Mouse (Mus musculus) ovary, postnatal 10 days (tissue): ENCODE results near the gene Elp5.
"Not testable (repeated sequence)": the region's sequence is repeated elsewhere in the genome, so short reads cannot be mapped to it uniquely, and the experiment has no call there.

Source experiments
- DNase-seq: peaks from one replicate; pipeline ENCODE4 v3.0.0; 2022; ENCODE audit warnings: low spot score

Gene Elp5

DNA sequence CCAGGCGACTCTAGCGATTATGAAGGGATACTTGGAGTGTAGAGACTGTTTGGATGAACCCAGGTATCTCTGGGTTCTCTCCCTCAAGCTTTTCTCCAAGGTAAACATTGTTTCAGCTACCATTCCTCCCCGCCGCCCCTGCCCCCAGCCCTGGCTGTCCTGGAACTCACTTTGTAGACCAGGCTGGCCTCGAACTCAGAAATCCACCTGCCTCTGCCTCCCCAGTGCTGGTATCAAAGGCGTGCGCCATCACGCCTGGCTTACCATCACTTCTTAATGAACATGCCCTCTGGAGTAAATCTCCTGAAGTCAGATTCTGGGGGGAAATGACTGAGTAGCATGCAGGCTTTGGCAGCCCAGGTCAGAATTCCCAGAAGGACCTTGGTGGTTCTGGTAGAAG lies at the start of gene Elp5:
Elp5 (minus strand) TSS at position 293 of the 400 bp plus-strand sequence.
- no peak for DNase-seq

DNA sequence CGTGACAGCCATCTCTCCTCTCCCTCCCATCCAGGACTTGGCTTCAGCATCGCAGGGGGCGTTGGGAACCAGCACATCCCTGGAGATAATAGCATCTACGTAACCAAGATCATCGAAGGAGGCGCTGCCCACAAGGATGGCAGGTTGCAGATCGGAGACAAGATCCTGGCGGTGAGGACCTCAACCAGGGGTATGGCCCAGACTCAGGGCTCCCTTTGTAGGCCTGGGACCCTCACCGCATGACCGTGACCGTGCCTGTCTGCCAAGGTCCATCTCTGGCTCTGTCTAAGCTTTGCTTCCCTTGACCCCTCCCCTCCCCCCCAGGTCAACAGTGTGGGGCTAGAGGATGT lies 49.0 kb upstream of the Elp5 start:
- no peak for DNase-seq

DNA sequence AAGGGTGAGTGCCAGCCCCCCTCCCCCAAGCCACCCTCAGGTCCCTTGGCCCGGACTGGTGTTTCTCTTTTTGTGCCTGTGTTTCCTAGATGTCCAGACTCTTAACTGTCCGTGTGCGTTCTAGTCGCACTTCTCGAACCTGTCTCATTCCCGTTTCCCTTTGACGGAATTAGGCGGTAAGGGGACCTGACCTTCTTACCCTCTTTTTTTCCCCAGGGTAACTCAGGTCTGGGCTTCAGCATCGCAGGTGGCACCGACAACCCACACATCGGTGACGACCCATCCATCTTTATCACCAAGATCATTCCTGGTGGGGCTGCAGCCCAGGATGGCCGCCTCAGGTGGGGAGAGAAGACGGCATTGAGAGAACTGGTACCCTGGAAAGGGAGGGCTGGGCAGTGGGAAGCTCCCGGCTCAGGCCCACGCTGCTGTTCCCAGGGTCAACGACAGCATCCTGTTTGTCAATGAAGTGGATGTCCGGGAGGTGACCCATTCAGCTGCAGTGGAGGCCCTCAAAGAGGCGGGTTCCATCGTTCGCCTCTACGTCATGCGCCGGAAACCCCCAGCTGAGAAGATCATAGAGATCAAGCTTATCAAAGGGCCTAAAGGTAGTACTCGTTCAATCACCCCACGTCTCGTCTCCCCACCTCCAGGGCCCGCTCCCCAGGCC lies 48.5 kb upstream of the Elp5 start:
- DNase-seq, result no peak

DNA sequence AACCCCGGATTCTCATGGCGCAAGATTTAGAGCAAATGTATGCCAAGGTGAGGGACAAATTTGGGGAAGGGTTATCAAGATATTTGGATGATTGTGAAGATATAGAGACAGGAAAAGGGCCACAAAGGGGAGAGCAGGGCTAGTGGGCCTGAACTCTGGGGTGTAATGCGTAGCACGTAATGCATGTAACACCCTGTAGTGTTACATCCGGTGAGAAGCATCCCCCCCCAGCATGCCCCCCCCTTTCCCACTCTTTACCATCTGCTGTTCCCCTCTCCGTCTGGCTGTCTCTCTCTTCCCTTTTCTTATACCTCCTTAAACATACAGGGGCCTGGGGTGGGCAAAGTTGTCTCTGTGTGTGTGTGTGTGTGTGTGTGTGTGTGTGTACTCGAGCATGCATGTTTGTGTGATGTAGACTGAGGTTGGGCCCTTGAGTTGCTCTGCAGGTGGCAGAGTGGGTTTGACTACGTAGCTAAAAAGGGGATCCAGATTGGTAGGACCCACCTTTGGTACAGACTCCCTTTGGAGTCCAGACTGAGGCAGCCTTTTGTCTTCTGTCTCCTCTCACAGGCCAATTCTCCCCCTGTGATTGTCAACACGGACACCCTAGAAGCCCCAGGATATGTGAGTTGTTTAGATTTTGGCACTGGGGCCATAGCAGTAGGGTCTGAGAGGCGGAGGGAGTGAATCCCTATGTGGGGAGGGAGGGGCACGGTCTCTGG lies 47.7 kb upstream of the Elp5 start:
- no peak for DNase-seq

DNA sequence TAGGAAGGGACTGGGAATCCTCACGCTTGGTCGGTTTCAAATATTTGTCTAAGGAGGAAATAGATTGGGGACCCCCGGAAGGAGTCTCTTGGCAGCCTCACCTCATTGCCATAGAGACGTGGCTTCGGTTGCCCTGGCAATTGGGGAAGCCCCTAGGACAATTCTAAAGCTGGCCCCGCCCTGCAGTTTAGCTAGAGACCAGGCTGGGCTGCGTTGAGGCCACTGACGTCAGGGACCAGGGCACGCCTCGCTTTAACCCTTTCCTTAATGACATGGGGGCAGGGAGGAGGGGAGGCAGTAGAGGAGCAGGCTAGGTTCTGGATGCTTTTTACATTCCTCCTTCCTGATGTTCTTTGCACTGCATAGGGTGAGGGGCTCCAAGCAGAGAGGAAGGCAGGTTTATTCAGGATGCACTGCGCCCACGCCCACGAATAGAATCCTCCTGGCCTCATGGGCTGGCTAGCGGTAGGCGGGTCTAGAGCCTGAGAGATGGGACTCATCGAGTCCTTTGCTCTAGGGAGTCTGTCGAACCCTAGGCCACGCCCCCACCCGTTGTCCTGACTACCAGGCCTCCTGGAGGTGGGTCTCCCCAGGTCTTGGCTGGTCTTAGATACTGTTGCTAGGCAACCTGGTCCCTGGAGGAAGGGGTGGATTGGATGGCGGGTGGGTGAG lies 46.9 kb upstream of the Elp5 start:
- no peak for DNase-seq

DNA sequence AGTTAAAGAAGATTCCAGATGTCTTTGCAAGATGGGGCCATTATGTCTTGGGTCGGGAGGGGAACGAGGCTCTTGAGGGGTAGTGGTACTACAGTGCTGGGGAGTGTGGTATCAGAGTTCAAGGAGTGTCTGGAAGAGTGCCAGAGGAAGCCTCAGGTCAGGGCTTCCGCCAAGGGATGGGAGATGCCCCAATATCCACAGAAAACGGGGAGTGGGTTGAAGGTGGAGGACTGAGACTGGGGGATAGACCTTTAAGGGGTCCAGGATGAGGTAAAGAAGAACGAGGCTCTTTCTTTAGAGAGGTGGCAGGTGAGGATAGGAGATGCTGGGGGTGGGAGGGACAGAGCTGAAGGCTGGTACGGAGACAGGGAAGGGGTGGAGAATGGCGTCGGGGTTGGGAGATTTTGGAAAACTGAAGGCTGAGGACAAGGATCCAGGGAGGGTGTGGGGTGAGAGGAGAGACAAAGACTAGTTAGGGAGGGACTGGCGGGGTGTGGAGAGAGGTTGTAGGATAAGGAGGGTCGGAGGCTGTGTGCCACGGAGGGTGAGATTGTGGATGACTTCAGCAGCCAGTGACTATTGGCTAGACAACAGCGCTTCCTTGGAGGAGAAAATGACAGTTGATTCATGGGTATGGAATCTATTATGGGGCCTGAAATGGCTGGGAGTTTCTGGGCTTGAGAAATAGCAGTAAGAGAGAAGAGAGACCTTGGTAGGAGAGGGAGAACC lies 46.2 kb upstream of the Elp5 start:
- no peak for DNase-seq

DNA sequence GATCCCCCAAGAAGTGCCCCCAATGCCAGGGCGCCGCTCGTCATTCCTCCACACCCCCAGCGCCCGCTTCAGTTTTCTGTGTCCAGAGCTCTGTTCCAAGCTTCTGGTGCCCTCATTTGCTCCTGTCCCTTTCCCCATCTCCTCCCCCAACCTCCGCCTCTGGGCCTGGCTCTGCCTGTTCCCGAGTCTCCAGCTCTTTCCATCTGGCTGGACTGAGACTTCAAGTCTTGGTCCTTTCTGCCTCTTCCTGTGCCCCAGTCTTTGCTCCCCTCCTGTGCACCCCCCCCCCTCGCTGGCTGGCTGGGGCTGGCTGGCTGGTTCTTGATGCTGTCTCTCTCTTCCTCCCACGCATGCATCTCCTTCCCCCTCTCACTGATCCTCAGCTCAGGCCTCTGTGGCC lies 45.1 kb upstream of the Elp5 start:
- DNase-seq, result no peak

DNA sequence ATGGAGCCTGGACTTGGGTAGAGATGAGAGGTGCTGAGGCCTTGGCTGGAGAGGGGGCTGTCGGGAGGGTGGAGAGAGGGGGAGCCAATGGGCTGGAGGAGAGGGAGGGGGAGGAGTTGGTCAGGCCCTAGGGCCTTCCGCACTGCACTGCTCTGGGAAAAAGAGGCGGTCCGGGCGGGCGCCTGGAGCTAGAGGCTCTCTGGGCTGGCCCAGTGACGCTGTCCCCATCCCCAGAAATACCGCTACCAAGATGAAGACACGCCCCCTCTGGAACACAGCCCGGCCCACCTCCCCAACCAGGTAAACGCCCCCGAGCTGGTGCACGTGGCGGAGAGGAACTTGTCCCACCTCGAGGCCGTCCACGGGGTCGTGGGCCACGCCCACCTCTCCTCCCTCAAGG lies 44.4 kb upstream of the Elp5 start:
- DNase-seq, result no peak

DNA sequence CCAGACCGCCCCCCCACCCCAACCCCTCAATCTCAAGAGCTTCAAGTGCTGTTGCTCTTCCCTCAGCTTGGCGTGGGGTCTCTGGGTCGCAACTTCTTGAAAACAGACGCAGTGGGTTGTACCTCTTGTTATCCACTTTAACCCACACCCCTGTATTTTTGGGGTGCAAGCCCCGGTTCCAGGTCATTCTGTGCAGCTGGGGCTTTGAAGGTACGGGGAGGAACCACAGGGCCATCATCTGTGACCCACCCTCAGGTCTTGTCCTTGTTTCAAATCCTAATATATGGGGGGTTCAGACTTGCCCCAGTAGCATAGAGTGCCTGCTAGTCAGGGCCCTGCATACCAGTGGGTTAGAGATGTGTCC lies 41.8 kb upstream of the Elp5 start:
- no peak for DNase-seq

DNA sequence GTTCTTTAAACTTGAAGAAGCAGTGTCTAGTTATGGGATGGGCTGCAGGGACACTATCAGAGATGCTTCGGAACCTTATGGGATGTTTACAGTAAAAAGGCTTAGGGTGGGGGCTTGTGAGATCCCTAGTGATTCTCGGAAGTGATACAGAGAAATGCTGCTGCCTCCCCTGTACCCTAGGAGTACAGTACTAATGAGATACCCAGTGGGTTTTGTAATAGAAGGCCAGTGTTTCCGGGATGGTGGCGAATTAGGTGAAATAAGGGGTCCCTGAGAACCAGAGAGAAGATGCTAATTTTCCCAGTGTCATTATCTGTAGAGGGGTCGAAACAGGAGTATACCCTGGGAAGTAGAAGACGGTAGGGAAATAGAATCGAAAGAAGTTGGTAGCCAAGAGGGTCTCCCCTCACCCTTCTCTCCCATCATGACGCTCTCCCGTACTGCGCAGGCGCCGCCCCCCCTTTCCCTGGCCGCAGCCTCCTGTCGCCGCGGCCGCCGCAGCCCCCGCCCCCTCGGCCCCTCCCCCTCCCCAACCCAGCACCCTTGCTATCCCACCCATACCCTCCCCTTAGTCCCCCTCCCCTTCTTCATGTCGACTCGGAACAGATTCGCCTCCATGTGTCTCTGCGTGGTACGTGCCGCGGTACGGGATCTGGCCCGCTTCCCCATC lies 41.3 kb upstream of the Elp5 start:
- no peak for DNase-seq

DNA sequence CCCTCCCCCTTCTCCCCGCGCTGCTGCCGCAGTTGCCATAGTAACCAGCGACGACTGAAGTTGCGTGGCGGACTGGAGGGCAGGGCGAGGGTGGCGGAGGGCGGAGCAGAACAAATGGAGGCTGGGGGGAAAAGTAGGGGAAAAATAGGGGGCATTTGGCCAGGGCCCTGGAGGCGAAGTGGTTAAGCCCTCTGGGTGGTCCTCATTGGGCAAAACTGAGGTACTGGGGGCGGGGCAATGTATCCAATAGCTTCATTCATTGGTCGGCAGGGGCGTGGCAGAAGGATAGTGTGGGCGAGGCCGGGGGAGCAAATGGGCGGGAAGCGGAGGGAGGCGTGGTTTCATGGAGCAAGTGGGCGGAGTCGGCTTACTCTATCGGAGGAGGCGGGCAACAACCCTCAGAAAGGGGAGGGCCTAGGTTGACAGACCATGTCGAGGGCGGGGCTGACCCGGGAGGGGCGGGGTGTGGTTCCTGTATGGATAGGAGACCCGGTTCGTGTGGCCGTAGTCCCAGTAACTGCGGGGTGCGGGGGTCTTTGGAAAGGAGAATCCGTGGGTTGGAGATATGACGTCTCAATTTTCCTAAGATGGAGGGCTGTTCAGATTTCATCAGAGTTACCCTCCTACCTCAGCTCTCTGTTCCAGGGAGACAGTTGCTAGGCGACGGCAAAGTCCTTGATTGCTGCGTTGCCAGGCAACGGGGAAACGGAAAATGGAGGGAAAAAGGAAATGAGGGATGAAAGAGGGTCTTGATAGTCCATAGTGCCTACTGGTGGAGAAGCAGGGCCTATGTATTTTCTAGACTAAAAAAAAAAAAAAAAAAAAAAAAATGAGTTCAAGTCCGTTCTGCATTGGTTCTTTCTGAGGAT lies 39.2 kb upstream of the Elp5 start:
- peak; percentile 86 for DNase-seq

DNA sequence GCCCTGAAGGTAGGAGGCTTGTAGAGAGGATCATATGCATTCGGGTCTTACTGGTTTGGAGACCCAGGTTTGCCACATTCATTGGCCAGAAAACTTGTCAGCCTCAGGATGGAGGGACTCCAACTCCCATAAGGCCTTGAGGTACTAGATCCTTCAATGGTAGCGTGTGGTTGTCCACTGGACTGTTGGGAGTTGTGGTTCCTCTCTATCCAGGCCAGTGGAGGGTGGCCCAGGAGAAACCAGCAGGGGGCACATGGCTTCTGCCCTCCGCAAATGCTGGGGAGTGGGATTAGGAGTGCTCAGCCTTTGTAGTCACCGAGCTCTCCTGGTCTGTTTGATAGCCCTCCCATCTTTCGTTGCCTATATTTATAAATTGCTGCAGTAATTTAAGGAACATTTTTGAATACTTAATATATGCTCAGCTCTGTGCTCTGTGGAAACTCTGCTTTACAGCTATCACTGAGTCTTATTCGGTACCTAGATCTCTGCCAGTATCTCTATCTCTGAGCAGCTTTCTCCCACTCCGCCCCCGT lies 38.5 kb upstream of the Elp5 start:
- DNase-seq, result peak; percentile 35

DNA sequence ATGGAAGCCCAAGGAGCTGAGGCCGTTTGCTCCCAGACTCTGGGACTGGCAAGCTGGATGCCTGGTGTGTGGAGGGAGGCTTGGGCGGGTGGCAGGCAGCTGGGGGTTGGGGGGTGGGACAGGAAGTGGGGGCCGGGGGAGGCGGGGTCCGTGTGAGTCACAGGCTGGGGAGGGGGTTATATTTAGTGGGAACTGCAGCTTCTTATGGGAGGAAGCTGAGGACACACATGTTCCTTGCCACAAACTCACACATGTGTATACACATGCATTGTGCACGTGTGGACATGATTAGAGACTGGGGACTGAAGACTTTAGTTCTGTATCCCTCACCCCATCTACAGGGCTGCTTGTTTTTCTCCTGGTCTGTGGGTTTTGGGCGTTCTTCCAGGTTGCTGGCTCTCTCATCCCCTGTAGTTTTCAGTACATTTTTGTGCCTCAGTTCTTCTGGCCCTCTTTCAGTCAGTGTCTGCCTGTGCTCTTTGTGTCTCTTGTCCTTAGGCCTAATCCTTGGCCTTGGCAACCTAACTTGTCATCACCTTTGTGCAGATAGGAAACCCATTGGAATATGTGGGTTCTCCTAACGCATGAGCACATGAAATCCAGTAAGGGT lies 37.8 kb upstream of the Elp5 start:
- no peak for DNase-seq

DNA sequence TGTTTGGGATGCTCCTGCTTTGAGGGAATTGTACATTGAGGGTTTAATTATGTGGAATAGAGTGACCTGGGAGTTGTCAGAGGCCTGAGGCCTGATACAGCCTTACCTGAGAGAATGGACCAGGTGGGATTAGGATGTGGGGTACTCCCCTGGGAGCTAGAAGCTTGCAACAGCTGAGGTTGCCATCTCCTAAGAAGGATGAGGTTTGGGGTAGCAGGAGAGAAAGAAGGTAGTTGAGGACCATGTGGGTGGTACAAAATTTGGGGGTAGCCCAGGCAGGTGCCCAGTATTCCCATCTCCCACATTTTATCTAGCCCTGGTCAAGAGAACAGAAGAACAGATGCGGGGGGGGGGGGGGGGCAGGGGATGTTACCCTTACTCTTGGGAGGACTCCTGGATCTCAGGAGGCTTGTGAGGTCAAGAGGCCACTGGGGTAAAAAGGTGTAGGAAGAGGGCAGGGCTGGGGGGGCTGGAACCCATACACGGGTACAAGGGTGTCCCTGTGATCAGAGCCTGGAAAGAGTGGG lies 37.2 kb upstream of the Elp5 start:
- no peak for DNase-seq

DNA sequence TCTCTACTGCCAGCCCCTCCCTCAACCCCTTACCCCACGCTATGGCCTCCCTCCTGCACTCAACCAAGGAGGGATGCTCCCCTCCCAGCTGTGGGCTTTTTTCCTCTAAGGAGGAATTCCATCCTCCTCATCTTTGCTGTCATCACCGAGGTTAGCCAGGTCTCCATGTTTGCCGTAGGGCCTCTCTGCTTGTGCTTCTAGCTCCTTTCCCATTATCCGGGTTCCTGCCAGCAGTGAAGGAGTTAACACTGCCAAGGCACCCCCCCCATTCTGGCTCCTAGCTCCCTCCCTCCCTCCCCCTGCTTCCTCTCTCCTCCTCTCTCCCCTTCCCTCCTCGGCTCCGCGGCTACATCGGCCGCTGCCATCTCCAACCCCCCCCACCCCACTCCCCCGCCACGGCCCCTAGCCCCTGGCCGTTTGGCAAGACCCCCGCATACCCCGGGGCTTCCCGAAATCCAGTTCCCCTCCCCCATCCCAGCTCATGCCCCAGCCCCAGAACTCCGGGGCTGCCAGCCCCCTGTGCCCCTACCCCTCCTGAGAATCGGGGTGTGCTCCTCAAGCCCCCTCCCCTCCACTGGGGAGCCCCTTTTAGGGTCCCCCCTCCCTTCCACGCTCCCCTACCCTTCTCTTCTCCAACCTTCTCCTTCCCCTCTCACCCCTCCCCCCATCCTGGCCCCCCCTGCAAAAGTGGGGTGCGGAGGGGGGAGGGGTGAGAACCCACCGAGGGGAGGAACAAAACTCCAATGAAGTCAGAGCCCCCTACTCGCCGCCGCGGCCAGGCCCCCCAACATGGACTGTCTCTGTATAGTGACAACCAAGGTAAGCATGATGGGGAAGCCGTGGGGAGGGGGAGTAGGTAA lies 36.0 kb upstream of the Elp5 start:
- DNase-seq, result no peak

DNA sequence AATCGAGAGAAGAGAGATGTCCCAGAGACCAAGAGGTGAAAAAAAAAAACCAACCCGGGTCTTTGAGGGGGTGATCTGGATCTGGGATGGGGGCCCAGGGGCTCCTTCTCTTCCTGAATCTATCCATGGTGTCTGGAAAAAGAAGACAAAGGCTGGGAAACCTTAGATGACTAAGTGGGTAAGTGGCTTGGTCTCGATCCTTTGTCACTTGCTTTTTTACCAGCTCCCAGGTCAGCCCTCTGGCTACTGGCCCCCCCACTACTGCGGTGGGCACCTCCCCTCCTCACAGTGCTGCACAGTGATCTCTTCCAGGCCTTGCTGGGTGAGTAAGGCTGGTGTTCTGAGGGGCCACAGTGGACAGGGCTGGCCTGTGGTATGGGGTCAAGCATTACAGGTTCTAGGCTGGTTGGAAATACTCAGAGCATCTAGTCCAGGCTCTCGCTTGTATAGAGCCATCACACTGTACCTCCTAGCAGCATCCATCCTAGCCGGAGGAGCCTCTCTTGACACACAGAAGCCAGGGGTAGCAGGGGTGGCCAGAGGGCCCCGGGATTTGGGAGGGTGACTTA lies 35.0 kb upstream of the Elp5 start:
- no peak for DNase-seq

DNA sequence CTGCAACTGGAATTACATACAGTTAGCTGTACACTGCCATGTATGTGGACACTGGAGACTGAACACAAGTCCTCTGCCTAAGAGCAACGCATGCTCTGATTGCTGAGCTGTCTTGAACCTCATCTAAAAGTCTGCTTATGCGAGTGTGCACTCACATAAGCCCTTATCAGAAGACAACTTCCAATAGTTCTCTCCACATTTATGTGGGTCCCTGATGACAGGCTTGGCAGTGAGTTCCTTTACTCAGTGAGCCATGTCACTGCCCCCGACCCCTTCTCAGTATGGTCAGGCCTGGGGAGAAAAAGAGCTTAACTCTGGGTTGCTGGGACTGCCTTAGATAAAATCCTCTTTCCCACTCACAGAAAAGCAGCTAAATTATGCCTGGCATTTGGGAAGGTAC lies 34.4 kb upstream of the Elp5 start, which contains the start of gene Dlg4:
Dlg4 (plus strand) TSS at position 274 of the 400 bp plus-strand sequence.
- DNase-seq, result no peak

DNA sequence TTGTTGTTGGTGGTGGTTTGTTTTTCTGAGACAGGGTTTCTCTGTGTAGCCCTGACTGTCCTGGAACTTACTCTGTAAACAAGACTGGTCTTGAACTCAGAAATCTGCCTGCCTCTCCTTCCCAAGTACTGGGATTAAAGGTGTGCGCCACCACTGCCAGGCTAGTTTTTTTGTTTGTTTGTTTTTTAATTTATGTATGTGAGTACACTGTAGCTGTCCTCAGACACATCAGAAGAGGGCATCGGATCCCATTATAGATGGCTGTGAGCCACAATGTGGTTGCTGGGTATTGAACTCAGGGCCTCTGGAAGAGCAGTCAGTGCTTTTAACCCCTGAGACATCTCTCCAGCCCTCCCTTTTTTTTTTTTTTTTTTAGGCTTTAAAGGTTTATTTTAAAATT lies 33.9 kb upstream of the Elp5 start:
- DNase-seq, result not testable (repeated sequence)

DNA sequence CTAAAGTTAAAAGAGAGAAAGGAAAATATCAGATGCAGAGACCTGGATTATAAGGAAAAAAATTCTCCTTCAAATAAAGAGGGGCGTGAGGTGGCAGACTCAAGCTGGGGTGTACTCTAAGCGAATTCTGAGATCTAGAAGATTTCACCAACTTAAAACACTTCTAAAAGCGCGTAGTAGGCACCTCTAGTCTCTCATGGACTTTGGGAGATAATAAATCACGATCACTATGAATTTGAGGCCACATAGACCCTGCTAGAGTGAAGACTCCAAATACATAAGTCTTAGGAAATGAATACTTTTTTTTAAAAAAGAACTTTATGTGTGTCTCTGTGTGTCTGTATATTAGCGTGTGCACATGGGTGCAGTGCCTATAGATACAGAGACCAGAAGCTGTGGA lies 33.4 kb upstream of the Elp5 start:
- DNase-seq, result no peak
